Mouse (Mus musculus): ENCODE data around the gene Pid1.

- TF ChIP-seq FLI1 (IDR thresholded peaks at IDR 0.05; ENCODE audit: low read length), result no peak
- no peak for TF ChIP-seq GATA1 (IDR thresholded peaks at IDR 0.05; ENCODE audit: borderline replicate concordance, low read length)
These were observed 78.4 kb downstream of the Pid1 start for GRCm38 (mm10) chr1:84285620-84286019.
